Mouse (Mus musculus) liver, embryonic 18 days (tissue): ENCODE measurements around the gene Kpnb1. TPM values are rescaled to one million over a fixed set of nuclear protein-coding genes. Genes with fewer than 3 reads are reported as not detected.

ENCODE experiments used
- polyA plus RNA-seq: library from polyadenylated mRNA; depleted of rRNA; stranded (reverse); fragments of >200 nt; gene quantifications from 2 replicates; pipeline ENCODE4 v1.2.3, GENCODE M21; 2012; rRNA removed

The Kpnb1 gene
- polyA plus RNA-seq, result 36.6 and 37.9 TPM in 2 replicates

GRCm38 (mm10) chr11:97187764-97188642 is at the start of gene Kpnb1:
Gene Kpnb1 (minus strand): TSS chr11:97187881.

DNA sequence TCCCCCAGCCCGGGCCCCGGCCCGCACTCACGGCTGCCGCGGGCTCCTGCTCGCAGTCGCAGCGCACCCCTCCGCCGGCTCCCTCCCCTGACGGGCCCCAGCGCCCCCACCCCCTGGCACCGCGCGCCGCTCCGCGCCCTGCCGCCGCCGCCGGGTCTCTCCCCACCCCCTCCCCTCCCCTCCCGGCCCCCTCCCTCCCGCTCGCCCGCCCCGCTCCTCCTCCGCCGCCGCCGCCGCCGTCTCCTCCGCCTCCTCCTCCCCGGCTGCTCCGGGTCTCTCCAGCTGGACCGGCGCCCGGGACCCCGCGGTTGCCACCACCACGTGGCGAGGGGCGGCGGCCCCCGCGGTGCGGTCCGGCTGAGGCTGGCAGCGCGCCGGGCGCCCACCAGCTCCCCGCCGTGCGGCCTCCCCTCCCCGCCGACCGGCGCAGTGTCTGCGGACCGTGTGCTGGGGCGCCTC is 36.3 kb downstream of the Kpnb1 start, which contains the start of gene Tbkbp1:
Gene Tbkbp1 (minus strand): TSS at position 153 of the 459 bp plus-strand sequence.

GRCm38 (mm10) chr11:97114671-97115601 is 72.7 kb downstream of the Kpnb1 start, which contains the start of gene Tbx21:
Gene Tbx21 (minus strand): TSS chr11:97115331.

Other genes starting within 250 kb of the Kpnb1 start
- gene Pnpo, start 243.9 kb downstream of the Kpnb1 start, polyA plus RNA-seq, result 166 and 170 TPM in 2 replicates
- gene Sp2, start 204.9 kb downstream of the Kpnb1 start, polyA plus RNA-seq, result 3.7 and 4.7 TPM in 2 replicates
- 0.08 and 0.10 TPM in 2 replicates for gene Sp6, start 174.5 kb downstream of the Kpnb1 start, polyA plus RNA-seq
- gene Scrn2, start 157.9 kb downstream of the Kpnb1 start, polyA plus RNA-seq, result 10.3 and 10.8 TPM in 2 replicates
- gene Lrrc46, start 146.5 kb downstream of the Kpnb1 start, polyA plus RNA-seq, result 0.25 and 0.51 TPM in 2 replicates
- gene Mrpl10, start 146.3 kb downstream of the Kpnb1 start, polyA plus RNA-seq, result 32.0 and 32.1 TPM in 2 replicates
- 2.2 and 2.6 TPM in 2 replicates for gene Osbpl7, start 137.3 kb downstream of the Kpnb1 start, polyA plus RNA-seq
- gene Tbx21, start 72.5 kb downstream of the Kpnb1 start, polyA plus RNA-seq, result 0.08 and 0.14 TPM in 2 replicates
- gene Tbkbp1, start 36.4 kb downstream of the Kpnb1 start, polyA plus RNA-seq, result 3.7 and 4.6 TPM in 2 replicates
- gene Npepps, start 92.8 kb upstream of the Kpnb1 start, polyA plus RNA-seq, result 8.1 and 11.9 TPM in 2 replicates
- gene Mrpl45, start 127.8 kb upstream of the Kpnb1 start, polyA plus RNA-seq, result 12.0 and 12.6 TPM in 2 replicates
- under 0.01 TPM in 2 replicates for gene Gpr179, start 164.2 kb upstream of the Kpnb1 start, polyA plus RNA-seq
- gene Socs7, start 174.7 kb upstream of the Kpnb1 start, polyA plus RNA-seq, result 2.1 and 2.3 TPM in 2 replicates
- 9.1 and 13.2 TPM in 2 replicates for gene Arhgap23, start 227.7 kb upstream of the Kpnb1 start, polyA plus RNA-seq